Mouse (Mus musculus) brain, embryonic 14.5 days (tissue): ENCODE results near the gene Gm15130. TPM values are rescaled to one million over a fixed set of nuclear protein-coding genes. Genes with fewer than 3 reads are reported as not detected.

Experiments
- DNase-seq: peaks from one replicate; pipeline ENCODE4 v3.0.0-alpha.2; 2011; ENCODE audit warnings: low read depth
- CTCF ChIP-seq: fragments of 200-500 bp; IDR thresholded peaks from 2 replicates; pipeline ENCODE4 v1.5.1; 2012; ENCODE audit warnings: inconsistent platforms, mild to moderate bottlenecking, moderate library complexity, borderline replicate concordance; ENCODE audit not compliant: insufficient read depth, insufficient read length; ENCODE audit errors: extremely low read depth
- POLR2A ChIP-seq: fragments of 200-500 bp; IDR thresholded peaks from 2 replicates; pipeline ENCODE4 v1.6.1; 2012; ENCODE audit warnings: mild to moderate bottlenecking, inconsistent platforms, borderline replicate concordance; ENCODE audit not compliant: poor library complexity, insufficient read depth, insufficient read length, severe bottlenecking; ENCODE audit errors: extremely low read depth
- polyA plus RNA-seq: library from polyadenylated mRNA; depleted of rRNA; stranded (reverse); fragments of >200 nt; gene quantifications from 2 replicates; pipeline ENCODE4 v1.2.3, GENCODE M21; 2012; rRNA removed

Gm15130 gene
- not detected in 2 replicates for polyA plus RNA-seq

GRCm38 (mm10) chr2:111152836-111153235 lies at the start of gene Gm15130:
TSS of gene Gm15130 (minus strand) at chr2:111152936.
- TF ChIP-seq POLR2A: no peak
- TF ChIP-seq CTCF: no peak
- DNase-seq: no peak

GRCm38 (mm10) chr2:111182068-111182467 lies 29.3 kb upstream of the Gm15130 start:
- TF ChIP-seq POLR2A (no peak), CTCF (no peak)
- DNase-seq: no peak

- TF ChIP-seq POLR2A: no peak
- no peak for DNase-seq
Observed at GRCm38 (mm10) chr2:111135739-111136138, 17.0 kb downstream of the Gm15130 start.

GRCm38 (mm10) chr2:111105882-111106281 lies 46.9 kb downstream of the Gm15130 start, which contains the start of gene Gm13941:
TSS of gene Gm13941 (minus strand) at chr2:111105982.
- DNase-seq: no peak
- TF ChIP-seq POLR2A (no peak), CTCF (no peak)

Other genes with a start within 250 kb of the Gm15130 start
- 0.77 and 0.83 TPM in 2 replicates for gene Ano3, start 202.0 kb downstream of the Gm15130 start, polyA plus RNA-seq
- gene Gm13941, start 47.0 kb downstream of the Gm15130 start, polyA plus RNA-seq: not detected in 2 replicates
- gene 4930430A15Rik, start 76.7 kb upstream of the Gm15130 start, polyA plus RNA-seq: not detected in 2 replicates
- gene Olfr1275, start 82.3 kb upstream of the Gm15130 start, polyA plus RNA-seq: not detected in 2 replicates
- gene Olfr1276, start 101.6 kb upstream of the Gm15130 start, polyA plus RNA-seq: not detected in 2 replicates
- gene Olfr1277, start 121.2 kb upstream of the Gm15130 start, polyA plus RNA-seq: not detected in 2 replicates
- not detected in 2 replicates for gene Olfr1278, start 137.2 kb upstream of the Gm15130 start, polyA plus RNA-seq
- not detected in 2 replicates for gene Olfr1279, start 147.7 kb upstream of the Gm15130 start, polyA plus RNA-seq
- not detected in 2 replicates for gene Olfr1280, start 161.1 kb upstream of the Gm15130 start, polyA plus RNA-seq
- not detected in 2 replicates for gene Olfr1281, start 173.6 kb upstream of the Gm15130 start, polyA plus RNA-seq
- gene Olfr1282, start 183.1 kb upstream of the Gm15130 start, polyA plus RNA-seq: not detected in 2 replicates
- not detected in 2 replicates for gene Olfr1283, start 213.9 kb upstream of the Gm15130 start, polyA plus RNA-seq
- gene Olfr1284, start 222.6 kb upstream of the Gm15130 start, polyA plus RNA-seq: not detected in 2 replicates